Comparison of ENCODE assay signal across 8 mouse cellular contexts in the genomic region with DNA sequence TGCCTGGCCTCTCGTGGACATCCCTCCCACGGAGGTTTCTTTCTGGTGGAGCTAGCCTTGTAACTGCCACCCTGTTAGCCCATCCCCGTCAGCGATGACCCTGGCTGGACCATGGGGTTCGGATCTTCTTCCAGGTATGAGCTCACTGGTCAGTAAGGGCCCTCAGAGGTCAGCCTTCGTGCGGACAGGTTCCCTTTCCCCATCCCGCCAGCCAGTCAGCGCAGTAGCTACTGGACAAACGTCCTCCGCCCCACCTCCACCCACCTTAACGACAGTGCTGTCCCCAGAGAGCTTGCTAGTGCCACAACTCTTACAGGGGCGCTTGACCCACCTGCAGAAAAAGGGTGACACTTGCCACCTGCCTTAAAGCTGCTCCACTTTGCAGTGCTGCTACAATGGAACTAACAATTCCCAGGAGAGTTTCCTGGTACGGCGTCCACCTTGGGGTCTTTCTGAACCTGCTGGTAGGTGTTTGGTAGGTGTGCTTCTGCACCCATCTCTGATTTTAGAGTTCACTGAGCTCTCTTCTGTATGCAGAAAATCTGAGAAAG. TPM values are rescaled to one million over a fixed set of nuclear protein-coding genes. Genes with fewer than 3 reads are reported as not detected.
DNase-seq lines count a peak whose midpoint lies in the region; ATAC-seq and TF ChIP-seq lines count a peak whose summit lies in the region.

No protein-coding gene starts in this region.

- H3K9me3 ChIP-seq in E14TG2a.4 (ENCODE audit: low read length): no peaks in the 10 kb centered on the region
- no peaks in the 10 kb centered on the region for H3K9me3 ChIP-seq in heart, embryonic 15.5 days (replicated peaks)
- H3K9me3 ChIP-seq in liver, embryonic 14.5 days (ENCODE audit: control insufficient read depth, low read length): no peaks in the 10 kb centered on the region

- WGBS in cerebellum, adult 2 months: 12% methylated on average over 15 of the region's 15 CpGs
- 14% methylated on average over 15 of the region's 15 CpGs for WGBS in heart, embryonic 15.5 days
- 15% methylated on average over 15 of the region's 15 CpGs for WGBS in liver, embryonic 14.5 days (ENCODE audit: insufficient replicate concordance)

- H3K4me3 ChIP-seq in cerebellum, adult 2 months (replicated peaks; ENCODE audit: insufficient read depth, low read depth, low read length): peak overlapping the region; percentile 66
- peak overlapping the region; percentile 98 for H3K4me3 ChIP-seq in E14TG2a.4 (replicated peaks; ENCODE audit: low read length)
- H3K4me3 ChIP-seq in heart, embryonic 15.5 days: peak overlapping the region; percentile 88
- H3K4me3 ChIP-seq in liver, embryonic 14.5 days (ENCODE audit: insufficient read depth in 1 of 2, low read depth in 2 of 2, low read length in 2 of 2): peak overlapping the region; percentile 94 to 97

- peak in 1 of 2 experiments; percentile 22 for DNase-seq in cerebellum, adult 2 months
- DNase-seq in cerebellum, postnatal 36 days: no peak
- DNase-seq in liver, embryonic 14.5 days (ENCODE audit: low read depth in 3 of 3, low spot score in 3 of 3): no peak
- peak; percentile 45 to 49 for DNase-seq in spleen, postnatal 10 days (ENCODE audit: low spot score in 2 of 2)
- no peak for DNase-seq in layer of hippocampus, postnatal 14 days (ENCODE audit: low spot score in 2 of 2)
- no peak for DNase-seq in frontal cortex, postnatal 14 days (ENCODE audit: low spot score in 2 of 2)

- no peak for ATAC-seq in heart, embryonic 15.5 days (replicated peaks; ENCODE audit: insufficient number of reproducible peaks, insufficient read depth, low FRiP score, low read depth)
- ATAC-seq in liver, embryonic 14.5 days (ENCODE audit: insufficient read depth): no peak

- TF ChIP-seq POLR2A in cerebellum, adult 2 months (IDR thresholded peaks at IDR 0.05; ENCODE audit: borderline replicate concordance, insufficient read depth, low read length): no peak

- TF ChIP-seq CTCF in cerebellum, adult 2 months (IDR thresholded peaks at IDR 0.05; ENCODE audit: borderline replicate concordance, insufficient read depth, low read depth, low read length): no peak
- no peak for TF ChIP-seq CTCF in E14TG2a.4 (conservative IDR thresholded peaks at IDR 0.05; ENCODE audit: low read length)
- TF ChIP-seq CTCF in liver, embryonic 14.5 days (IDR thresholded peaks at IDR 0.05; ENCODE audit: low read depth): no peak

- no peak for TF ChIP-seq EP300 in liver, embryonic 14.5 days (IDR thresholded peaks at IDR 0.05; ENCODE audit: low read depth)

- peak overlapping the region; percentile 78 for H3K9ac ChIP-seq in heart, embryonic 15.5 days
- H3K9ac ChIP-seq in liver, embryonic 14.5 days (replicated peaks): peak overlapping the region; percentile 97

- H3K27me3 ChIP-seq in cerebellum, adult 2 months (ENCODE audit: control insufficient read depth, insufficient read depth, low read length): no peaks in the 10 kb centered on the region
- no peaks in the 10 kb centered on the region for H3K27me3 ChIP-seq in E14TG2a.4 (ENCODE audit: insufficient read depth, low read length)
- H3K27me3 ChIP-seq in heart, embryonic 15.5 days: peaks cover 12% of the 10 kb centered on the region
- H3K27me3 ChIP-seq in liver, embryonic 14.5 days (ENCODE audit: control insufficient read depth, insufficient read depth, low read length): no peaks in the 10 kb centered on the region

- H3K27ac ChIP-seq in cerebellum, adult 2 months (ENCODE audit: insufficient read depth, low read length): no peak overlapping the region
- peak overlapping the region; percentile 75 for H3K27ac ChIP-seq in heart, embryonic 15.5 days
- H3K27ac ChIP-seq in liver, embryonic 14.5 days: peak overlapping the region; percentile 92

- peaks cover 17% of the 10 kb centered on the region for H3K36me3 ChIP-seq in E14TG2a.4 (ENCODE audit: insufficient read depth, low read length)
- H3K36me3 ChIP-seq in heart, embryonic 15.5 days: no peaks in the 10 kb centered on the region
- H3K36me3 ChIP-seq in liver, embryonic 14.5 days (replicated peaks; ENCODE audit: control insufficient read depth, insufficient read depth, low read depth): peaks cover 15% of the 10 kb centered on the region

- H3K4me2 ChIP-seq in heart, embryonic 15.5 days: peak overlapping the region; percentile 86
- H3K4me2 ChIP-seq in liver, embryonic 14.5 days (ENCODE audit: low read depth): peak overlapping the region; percentile 96

- H3K4me1 ChIP-seq in cerebellum, adult 2 months (ENCODE audit: control insufficient read depth, insufficient read depth, low read length): peaks cover 5% of the 10 kb centered on the region; the same call in 1 of the 2 replicates
- H3K4me1 ChIP-seq in E14TG2a.4 (replicated peaks; ENCODE audit: low read depth, low read length): peaks cover 53% of the 10 kb centered on the region
- H3K4me1 ChIP-seq in heart, embryonic 15.5 days (replicated peaks): peaks cover 19% of the 10 kb centered on the region
- H3K4me1 ChIP-seq in liver, embryonic 14.5 days (replicated peaks; ENCODE audit: control insufficient read depth in 2 of 2, insufficient read depth in 2 of 2, low read length in 1 of 2): peaks cover 60 to 63% of the 10 kb centered on the region in 2 experiments

RNA-seq across cellular contexts. Expression of gene Asb1, which starts 0.8 kb away (rescaled TPM):
- polyA plus RNA-seq in cerebellum, adult 2 months (2012; rRNA removed): 17.2 and 20.1 TPM in 2 replicates
- 5.0 and 6.5 TPM in 2 replicates for polyA plus RNA-seq in heart, embryonic 15.5 days (2015; fragmentation: Nextera tagmentation; extraction: Ambion mirVana)
- polyA plus RNA-seq in liver, embryonic 14.5 days (2012; rRNA removed): 9.4 and 10.4 TPM in 2 replicates
- polyA plus RNA-seq in liver, embryonic 14.5 days (2014; fragmentation: Nextera tagmentation; extraction: Ambion mirVana): 12.6 and 15.8 TPM in 2 replicates
- total RNA-seq in layer of hippocampus, postnatal 14 days (2021): 10 to 100 TPM; 44.6 to 48.5 TPM

RNA-seq across cellular contexts. Expression of gene Traf3ip1, which starts 46.7 kb away (rescaled TPM):
- polyA plus RNA-seq in cerebellum, adult 2 months (2012; rRNA removed): 17.6 and 20.0 TPM in 2 replicates
- polyA plus RNA-seq in heart, embryonic 15.5 days (2015; fragmentation: Nextera tagmentation; extraction: Ambion mirVana): 3.9 and 6.1 TPM in 2 replicates
- polyA plus RNA-seq in liver, embryonic 14.5 days (2012; rRNA removed): 2.4 and 4.1 TPM in 2 replicates
- polyA plus RNA-seq in liver, embryonic 14.5 days (2014; fragmentation: Nextera tagmentation; extraction: Ambion mirVana): 1.3 TPM in 2 replicates
- 10 to 100 TPM; 11.6 to 12.6 TPM for total RNA-seq in layer of hippocampus, postnatal 14 days (2021)

Comparison
In these comparisons a context has a peak if more than half of its experiments do, and no peak if none do; other contexts are left out.
1. DNase-seq: peak in spleen, postnatal 10 days (2 of 2); none in cerebellum, postnatal 36 days (0 of 2), liver, embryonic 14.5 days (0 of 3), layer of hippocampus, postnatal 14 days (0 of 2) and frontal cortex, postnatal 14 days (0 of 2).
2. Peak in every context shown above with its lines, with median percentiles within 50 percentile points of each other: H3K4me3 ChIP-seq.